Mouse (Mus musculus): ENCODE measurements around the gene Abca4. TPM values are rescaled to one million over a fixed set of nuclear protein-coding genes. Genes with fewer than 3 reads are reported as not detected.
A peak's percentile ranks its signal among the peaks of the same experiment; 100 is the strongest.

Gene Abca4
- polyA plus RNA-seq, 1 experiment = 8.2 TPM

DNA sequence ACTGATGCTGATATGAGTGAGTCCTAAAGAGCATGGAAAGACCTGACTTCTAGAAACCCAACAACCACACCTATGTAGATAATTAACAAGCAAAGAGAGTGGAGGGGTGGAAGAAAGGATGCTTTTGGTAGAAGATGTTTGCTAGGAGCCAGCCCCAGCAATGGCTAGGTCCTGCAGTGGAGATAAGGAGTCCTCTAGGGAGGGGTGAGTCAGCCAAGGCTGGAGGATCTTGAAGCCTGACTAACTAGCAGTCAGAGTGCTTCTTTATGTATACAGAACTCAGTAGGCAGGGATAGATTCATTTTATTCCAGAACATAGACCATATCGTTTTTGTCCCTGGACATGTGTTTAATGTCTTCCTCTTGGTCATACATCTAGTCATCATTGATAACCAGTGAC, 115.2 kb downstream of the Abca4 start:
- Histone ChIP-seq H3K4me1 (ENCODE audit: control insufficient read depth, insufficient read depth, low read length) (no peaks in the 10 kb centered on the region), H3K36me3 (ENCODE audit: control insufficient read depth, insufficient read depth, low read length) (no peaks in the 10 kb centered on the region), H3K27me3 (replicated peaks; ENCODE audit: control insufficient read depth, insufficient read depth, low read length) (no peaks in the 10 kb centered on the region), H3K27ac (ENCODE audit: insufficient read depth, low read depth, low read length) (no peak overlapping the region), H3K4me3 (ENCODE audit: insufficient read depth, low read depth, low read length) (no peak overlapping the region)
- no peak for DNase-seq
- WGBS = 91% methylated on average over 1 of the region's 1 CpGs
- no peak for TF ChIP-seq POLR2A (IDR thresholded peaks at IDR 0.05; ENCODE audit: low read depth, low read length)
- TF ChIP-seq CTCF (conservative IDR thresholded peaks at IDR 0.05; ENCODE audit: insufficient read depth, insufficient read length, low read depth, low read length) = no peak

DNA sequence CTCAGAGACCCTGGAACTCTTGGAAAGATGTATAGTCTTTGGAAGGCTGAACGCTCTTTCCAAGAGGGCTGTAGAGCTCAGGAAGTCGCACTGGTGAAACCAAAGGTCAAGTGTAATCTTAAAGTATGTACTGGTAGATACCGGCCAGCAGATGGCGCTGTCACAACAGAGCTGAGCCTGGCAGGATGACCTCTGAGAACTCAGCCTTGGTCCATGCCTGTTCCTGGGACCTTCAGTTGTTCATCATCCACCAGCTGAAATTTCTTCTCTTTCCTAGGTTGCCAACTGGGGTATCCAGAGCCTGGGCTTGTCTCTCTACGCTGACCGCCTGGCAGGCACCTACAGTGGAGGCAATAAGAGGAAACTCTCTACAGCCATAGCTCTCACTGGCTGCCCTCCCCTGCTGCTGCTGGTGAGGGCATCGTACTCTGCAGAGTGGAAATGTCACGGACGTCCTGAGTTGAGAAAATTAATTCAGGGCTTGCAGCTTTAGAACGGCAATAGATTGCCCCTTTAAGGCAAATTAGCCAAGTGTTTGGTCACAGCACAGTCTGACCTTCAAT, 125.5 kb downstream of the Abca4 start:
- Histone ChIP-seq H3K27me3 (replicated peaks; ENCODE audit: control insufficient read depth, insufficient read depth, low read length) (no peaks in the 10 kb centered on the region), H3K36me3 (ENCODE audit: control insufficient read depth, insufficient read depth, low read length) (no peaks in the 10 kb centered on the region), H3K4me3 (ENCODE audit: insufficient read depth, low read depth, low read length) (no peak overlapping the region), H3K4me1 (ENCODE audit: control insufficient read depth, insufficient read depth, low read length) (no peaks in the 10 kb centered on the region), H3K27ac (ENCODE audit: insufficient read depth, low read depth, low read length) (no peak overlapping the region)
- 32% methylated on average over 10 of the region's 10 CpGs for WGBS
- peak; percentile 95 for TF ChIP-seq CTCF (conservative IDR thresholded peaks at IDR 0.05; ENCODE audit: insufficient read depth, insufficient read length, low read depth, low read length)
- TF ChIP-seq POLR2A (IDR thresholded peaks at IDR 0.05; ENCODE audit: low read depth, low read length) = no peak
- peak; percentile 81 for DNase-seq

GRCm38 (mm10) chr3:122170621-122171309, 126.5 kb downstream of the Abca4 start:
- DNase-seq = no peak
- no peaks in the 10 kb centered on the region for H3K36me3 ChIP-seq (ENCODE audit: control insufficient read depth, insufficient read depth, low read length)
- 92% methylated on average over 10 of the region's 10 CpGs for WGBS
- no peak overlapping the region for H3K4me3 ChIP-seq (ENCODE audit: insufficient read depth, low read depth, low read length)
- H3K27ac ChIP-seq (ENCODE audit: insufficient read depth, low read depth, low read length) = no peak overlapping the region
- no peaks in the 10 kb centered on the region for H3K4me1 ChIP-seq (ENCODE audit: control insufficient read depth, insufficient read depth, low read length)
- H3K27me3 ChIP-seq (replicated peaks; ENCODE audit: control insufficient read depth, insufficient read depth, low read length) = no peaks in the 10 kb centered on the region
- TF ChIP-seq CTCF (conservative IDR thresholded peaks at IDR 0.05; ENCODE audit: insufficient read depth, insufficient read length, low read depth, low read length) (no peak), POLR2A (IDR thresholded peaks at IDR 0.05; ENCODE audit: low read depth, low read length) (no peak)

DNA sequence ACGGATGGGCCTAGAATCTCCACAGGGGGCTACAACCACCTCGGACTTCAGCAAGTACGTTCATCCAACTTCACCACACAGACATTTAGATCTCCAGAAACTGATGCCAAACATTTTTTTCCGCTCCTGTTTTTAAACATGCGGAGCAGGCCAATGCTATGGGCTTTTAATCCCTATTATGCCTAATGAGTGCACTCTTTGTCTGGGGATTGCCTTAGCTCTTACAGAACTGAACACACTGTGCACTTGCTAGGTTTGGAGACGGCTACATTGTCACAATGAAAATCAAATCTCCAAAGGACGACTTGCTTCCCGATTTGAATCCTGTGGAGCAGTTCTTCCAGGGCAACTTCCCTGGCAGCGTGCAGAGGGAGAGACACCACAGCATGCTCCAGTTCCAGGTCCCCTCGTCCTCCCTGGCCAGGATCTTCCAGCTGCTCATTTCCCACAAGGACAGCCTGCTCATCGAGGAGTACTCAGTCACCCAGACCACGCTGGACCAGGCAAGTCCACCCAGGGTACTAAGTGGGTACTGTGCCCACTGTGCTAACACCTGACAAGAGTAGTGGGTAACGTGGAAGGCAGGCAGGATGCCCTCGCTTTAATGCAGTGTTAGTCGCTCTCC, 129.4 kb downstream of the Abca4 start:
- WGBS = 85% methylated on average over 15 of the region's 15 CpGs
- Histone ChIP-seq H3K4me1 (ENCODE audit: control insufficient read depth, insufficient read depth, low read length) (no peaks in the 10 kb centered on the region), H3K27me3 (replicated peaks; ENCODE audit: control insufficient read depth, insufficient read depth, low read length) (no peaks in the 10 kb centered on the region), H3K4me3 (ENCODE audit: insufficient read depth, low read depth, low read length) (no peak overlapping the region), H3K27ac (ENCODE audit: insufficient read depth, low read depth, low read length) (no peak overlapping the region), H3K36me3 (ENCODE audit: control insufficient read depth, insufficient read depth, low read length) (no peaks in the 10 kb centered on the region)
- no peak for DNase-seq
- TF ChIP-seq POLR2A (IDR thresholded peaks at IDR 0.05; ENCODE audit: low read depth, low read length) = no peak
- no peak for TF ChIP-seq CTCF (conservative IDR thresholded peaks at IDR 0.05; ENCODE audit: insufficient read depth, insufficient read length, low read depth, low read length)

- DNase-seq = no peak
- Histone ChIP-seq H3K4me1 (ENCODE audit: control insufficient read depth, insufficient read depth, low read length) (no peaks in the 10 kb centered on the region), H3K4me3 (ENCODE audit: insufficient read depth, low read depth, low read length) (no peak overlapping the region), H3K27ac (ENCODE audit: insufficient read depth, low read depth, low read length) (no peak overlapping the region), H3K27me3 (replicated peaks; ENCODE audit: control insufficient read depth, insufficient read depth, low read length) (no peaks in the 10 kb centered on the region), H3K36me3 (ENCODE audit: control insufficient read depth, insufficient read depth, low read length) (no peaks in the 10 kb centered on the region)
- TF ChIP-seq POLR2A (IDR thresholded peaks at IDR 0.05; ENCODE audit: low read depth, low read length) (no peak), CTCF (conservative IDR thresholded peaks at IDR 0.05; ENCODE audit: insufficient read depth, insufficient read length, low read depth, low read length) (no peak)
- WGBS = 63% methylated on average over 6 of the region's 6 CpGs
Measured at GRCm38 (mm10) chr3:122176018-122176417, 131.8 kb downstream of the Abca4 start.

GRCm38 (mm10) chr3:122176706-122177390, 132.6 kb downstream of the Abca4 start:
- no peaks in the 10 kb centered on the region for H3K4me1 ChIP-seq (ENCODE audit: control insufficient read depth, insufficient read depth, low read length)
- TF ChIP-seq POLR2A (IDR thresholded peaks at IDR 0.05; ENCODE audit: low read depth, low read length) = no peak
- no peak for TF ChIP-seq CTCF (conservative IDR thresholded peaks at IDR 0.05; ENCODE audit: insufficient read depth, insufficient read length, low read depth, low read length)
- 79% methylated on average over 8 of the region's 8 CpGs for WGBS
- DNase-seq = peak; percentile 15
- H3K27me3 ChIP-seq (replicated peaks; ENCODE audit: control insufficient read depth, insufficient read depth, low read length) = no peaks in the 10 kb centered on the region
- no peak overlapping the region for H3K27ac ChIP-seq (ENCODE audit: insufficient read depth, low read depth, low read length)
- H3K36me3 ChIP-seq (ENCODE audit: control insufficient read depth, insufficient read depth, low read length) = no peaks in the 10 kb centered on the region
- H3K4me3 ChIP-seq (ENCODE audit: insufficient read depth, low read depth, low read length) = no peak overlapping the region

- TF ChIP-seq POLR2A (IDR thresholded peaks at IDR 0.05; ENCODE audit: low read depth, low read length) (no peak), CTCF (conservative IDR thresholded peaks at IDR 0.05; ENCODE audit: insufficient read depth, insufficient read length, low read depth, low read length) (peak; percentile 57)
- H3K27ac ChIP-seq (ENCODE audit: insufficient read depth, low read depth, low read length) = no peak overlapping the region
- WGBS = 70% methylated on average over 11 of the region's 11 CpGs
- H3K4me3 ChIP-seq (ENCODE audit: insufficient read depth, low read depth, low read length) = no peak overlapping the region
- no peak for DNase-seq
- no peaks in the 10 kb centered on the region for H3K27me3 ChIP-seq (replicated peaks; ENCODE audit: control insufficient read depth, insufficient read depth, low read length)
- no peaks in the 10 kb centered on the region for H3K4me1 ChIP-seq (ENCODE audit: control insufficient read depth, insufficient read depth, low read length)
- no peaks in the 10 kb centered on the region for H3K36me3 ChIP-seq (ENCODE audit: control insufficient read depth, insufficient read depth, low read length)
Measured at GRCm38 (mm10) chr3:122184109-122184508, 139.9 kb downstream of the Abca4 start.
